Mouse (Mus musculus): ENCODE results near the gene Abr. TPM values are rescaled to one million over a fixed set of nuclear protein-coding genes. Genes with fewer than 3 reads are reported as not detected.

The Abr gene
- polyA plus RNA-seq, 1 experiment from 2014 or later, result 30.7 TPM

DNA sequence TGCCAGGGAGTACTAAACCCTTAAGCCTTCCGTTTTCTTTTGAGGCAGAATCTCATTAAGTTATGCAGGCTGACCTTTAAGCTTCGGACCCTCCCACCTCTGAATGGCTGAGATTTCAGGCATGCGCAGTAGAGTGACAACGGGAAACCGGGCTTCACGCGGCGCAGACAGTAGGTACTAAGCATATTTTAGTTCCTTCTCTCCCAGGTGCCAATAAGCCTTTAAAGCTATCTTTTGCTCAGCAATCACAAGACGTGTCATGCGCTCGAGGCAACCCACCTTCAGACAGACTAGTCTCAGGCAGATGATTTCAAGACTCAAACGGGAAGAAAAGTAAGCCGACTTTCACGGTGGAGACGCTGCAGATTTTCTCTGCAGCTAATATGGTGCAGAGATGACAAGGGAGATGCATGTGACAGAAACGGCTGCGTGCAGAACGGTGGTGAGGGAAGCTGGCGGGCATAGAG is 9.4 kb downstream of the Abr start:
- Histone ChIP-seq H3K36me3 (ENCODE audit: insufficient read depth, low read length) (no peaks in the 10 kb centered on the region), H3K4me3 (replicated peaks; ENCODE audit: low read depth, low read length) (peak overlapping the region; percentile 29), H3K27me3 (ENCODE audit: insufficient read depth, low read length) (no peaks in the 10 kb centered on the region), H3K9me3 (replicated peaks; ENCODE audit: low read length) (no peaks in the 10 kb centered on the region), H3K4me1 (replicated peaks; ENCODE audit: insufficient read depth, low read length) (peaks cover 5% of the 10 kb centered on the region), H3K27ac (no peak overlapping the region), H3K9ac (ENCODE audit: low read depth, low read length) (peak overlapping the region; percentile 29), H3K4me2 (ENCODE audit: low read length) (peak overlapping the region; percentile 60)
- ATAC-seq (replicated peaks; ENCODE audit: low FRiP score, low read depth) (no peak), DNase-seq (ENCODE audit: low spot score) (peak; percentile 91)
- WGBS, result 1% methylated on average over 19 of the region's 19 CpGs
- no peak for TF ChIP-seq CTCF (IDR thresholded peaks at IDR 0.05; ENCODE audit: low read depth)

DNA sequence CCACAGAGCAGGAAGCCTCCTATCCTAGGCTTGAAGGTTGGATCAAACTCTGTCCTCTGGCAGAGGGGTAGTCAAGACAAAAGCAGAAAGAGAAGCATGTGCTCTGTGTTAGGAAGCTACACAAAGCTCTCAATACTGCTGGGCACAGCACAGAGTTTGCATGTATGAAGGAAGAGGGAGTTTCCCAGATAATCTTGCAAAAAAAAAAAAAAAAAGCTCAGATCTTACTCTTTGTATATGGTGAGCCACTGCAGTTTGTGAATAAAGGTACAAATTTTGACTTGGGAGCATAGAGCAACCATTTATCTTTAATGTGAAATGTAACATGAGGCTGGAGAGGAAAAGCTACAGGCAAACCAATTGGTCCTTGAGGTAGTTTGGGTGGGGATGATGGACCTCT is 11.2 kb downstream of the Abr start:
- H3K9ac ChIP-seq (ENCODE audit: low read depth, low read length), result no peak overlapping the region
- H3K27ac ChIP-seq, result no peak overlapping the region
- ATAC-seq (replicated peaks; ENCODE audit: low FRiP score, low read depth) (no peak), DNase-seq (ENCODE audit: low spot score) (no peak)
- no peaks in the 10 kb centered on the region for H3K9me3 ChIP-seq (replicated peaks; ENCODE audit: low read length)
- H3K4me2 ChIP-seq (ENCODE audit: low read length), result no peak overlapping the region
- H3K36me3 ChIP-seq (ENCODE audit: insufficient read depth, low read length), result no peaks in the 10 kb centered on the region
- TF ChIP-seq CTCF (IDR thresholded peaks at IDR 0.05; ENCODE audit: low read depth), result no peak
- no peak overlapping the region for H3K4me3 ChIP-seq (replicated peaks; ENCODE audit: low read depth, low read length)
- H3K27me3 ChIP-seq (ENCODE audit: insufficient read depth, low read length), result no peaks in the 10 kb centered on the region
- peaks cover 10% of the 10 kb centered on the region for H3K4me1 ChIP-seq (replicated peaks; ENCODE audit: insufficient read depth, low read length)

DNA sequence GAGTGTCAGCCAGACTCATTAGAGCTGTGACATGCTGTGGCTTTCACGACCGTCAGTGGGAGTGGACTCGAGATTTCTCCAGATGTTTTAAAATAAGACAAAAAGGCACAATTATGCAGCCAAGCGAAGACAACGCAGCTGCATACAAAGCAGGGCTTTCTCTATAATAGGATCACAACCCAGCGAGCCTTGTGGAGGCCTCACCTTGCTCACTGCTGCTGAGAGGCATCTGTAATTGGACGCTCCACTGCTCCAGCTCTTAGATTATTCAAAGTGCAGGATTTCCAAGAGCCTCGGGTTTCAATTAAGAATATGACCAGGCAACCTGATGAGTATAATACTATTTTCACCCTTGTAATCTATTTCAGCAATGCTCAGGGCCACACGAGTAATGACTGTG is 15.6 kb downstream of the Abr start:
- Histone ChIP-seq H3K27ac (no peak overlapping the region), H3K36me3 (ENCODE audit: insufficient read depth, low read length) (no peaks in the 10 kb centered on the region), H3K4me2 (ENCODE audit: low read length) (no peak overlapping the region), H3K9ac (ENCODE audit: low read depth, low read length) (no peak overlapping the region), H3K4me1 (replicated peaks; ENCODE audit: insufficient read depth, low read length) (peaks cover 8% of the 10 kb centered on the region; the same call in 1 of the 2 replicates), H3K4me3 (replicated peaks; ENCODE audit: low read depth, low read length) (no peak overlapping the region), H3K9me3 (replicated peaks; ENCODE audit: low read length) (no peaks in the 10 kb centered on the region), H3K27me3 (ENCODE audit: insufficient read depth, low read length) (no peaks in the 10 kb centered on the region)
- no peak for TF ChIP-seq CTCF (IDR thresholded peaks at IDR 0.05; ENCODE audit: low read depth)
- WGBS, result 28% methylated on average over 9 of the region's 9 CpGs
- ATAC-seq (replicated peaks; ENCODE audit: low FRiP score, low read depth), result no peak
- DNase-seq (ENCODE audit: low spot score), result peak; percentile 72

DNA sequence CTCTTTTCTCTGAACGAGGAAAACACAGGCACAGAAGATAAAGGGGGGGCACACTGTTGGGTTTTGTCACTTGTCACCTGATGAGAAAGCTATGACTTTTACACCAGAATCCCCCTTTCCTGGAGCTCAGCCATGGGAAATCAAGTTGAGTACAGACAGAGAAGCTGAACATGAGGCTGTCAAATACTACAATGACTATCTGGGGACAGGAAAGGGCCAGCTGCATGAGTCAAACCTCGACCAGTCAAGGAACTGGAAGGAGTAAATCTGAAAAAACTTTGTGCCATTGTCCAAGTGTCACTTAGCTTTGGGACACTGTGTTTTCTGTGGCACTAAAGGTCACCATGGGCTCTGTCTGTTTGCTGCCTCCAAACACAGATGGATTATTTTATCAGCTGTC is 22.9 kb downstream of the Abr start:
- DNase-seq (ENCODE audit: low spot score) (no peak), ATAC-seq (replicated peaks; ENCODE audit: low FRiP score, low read depth) (no peak)
- Histone ChIP-seq H3K4me1 (replicated peaks; ENCODE audit: insufficient read depth, low read length) (0 out of 2 replicates have a peak, but pooled peaks cover 9% of the 10 kb centered on the region), H3K27me3 (ENCODE audit: insufficient read depth, low read length) (no peaks in the 10 kb centered on the region), H3K27ac (0 out of 2 replicates have a peak overlapping the region, but pooled peaks have one; percentile 5), H3K36me3 (ENCODE audit: insufficient read depth, low read length) (no peaks in the 10 kb centered on the region), H3K4me2 (ENCODE audit: low read length) (no peak overlapping the region), H3K9ac (ENCODE audit: low read depth, low read length) (no peak overlapping the region), H3K4me3 (replicated peaks; ENCODE audit: low read depth, low read length) (no peak overlapping the region), H3K9me3 (replicated peaks; ENCODE audit: low read length) (no peaks in the 10 kb centered on the region)
- 31% methylated on average over 2 of the region's 2 CpGs for WGBS
- TF ChIP-seq CTCF (IDR thresholded peaks at IDR 0.05; ENCODE audit: low read depth), result no peak

DNA sequence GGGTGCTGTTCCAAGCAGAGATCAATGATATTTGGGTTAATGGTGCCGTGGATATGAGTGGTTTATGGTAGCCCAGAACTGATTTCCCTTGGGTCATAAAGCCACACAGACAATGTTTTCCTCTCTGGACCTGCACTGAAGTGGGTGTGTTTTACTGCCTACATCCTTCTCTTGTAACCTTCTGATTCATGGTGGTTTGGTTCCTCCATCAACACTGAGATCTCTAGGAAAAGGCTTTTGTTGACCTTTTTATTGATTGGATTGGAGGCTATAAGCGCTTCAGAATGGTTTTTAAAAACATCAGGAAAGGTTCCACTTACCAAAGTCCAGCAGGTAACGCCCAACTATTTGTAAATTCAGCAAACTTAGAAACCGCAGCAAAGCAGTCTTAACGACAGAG is 23.4 kb downstream of the Abr start:
- Histone ChIP-seq H3K9me3 (replicated peaks; ENCODE audit: low read length) (no peaks in the 10 kb centered on the region), H3K36me3 (ENCODE audit: insufficient read depth, low read length) (no peaks in the 10 kb centered on the region), H3K27ac (no peak overlapping the region), H3K4me1 (replicated peaks; ENCODE audit: insufficient read depth, low read length) (0 out of 2 replicates have a peak, but pooled peaks cover 9% of the 10 kb centered on the region), H3K9ac (ENCODE audit: low read depth, low read length) (no peak overlapping the region), H3K4me2 (ENCODE audit: low read length) (no peak overlapping the region), H3K4me3 (replicated peaks; ENCODE audit: low read depth, low read length) (no peak overlapping the region), H3K27me3 (ENCODE audit: insufficient read depth, low read length) (no peaks in the 10 kb centered on the region)
- WGBS, result 51% methylated on average over 5 of the region's 5 CpGs
- ATAC-seq (replicated peaks; ENCODE audit: low FRiP score, low read depth) (no peak), DNase-seq (ENCODE audit: low spot score) (no peak)
- no peak for TF ChIP-seq CTCF (IDR thresholded peaks at IDR 0.05; ENCODE audit: low read depth)

DNA sequence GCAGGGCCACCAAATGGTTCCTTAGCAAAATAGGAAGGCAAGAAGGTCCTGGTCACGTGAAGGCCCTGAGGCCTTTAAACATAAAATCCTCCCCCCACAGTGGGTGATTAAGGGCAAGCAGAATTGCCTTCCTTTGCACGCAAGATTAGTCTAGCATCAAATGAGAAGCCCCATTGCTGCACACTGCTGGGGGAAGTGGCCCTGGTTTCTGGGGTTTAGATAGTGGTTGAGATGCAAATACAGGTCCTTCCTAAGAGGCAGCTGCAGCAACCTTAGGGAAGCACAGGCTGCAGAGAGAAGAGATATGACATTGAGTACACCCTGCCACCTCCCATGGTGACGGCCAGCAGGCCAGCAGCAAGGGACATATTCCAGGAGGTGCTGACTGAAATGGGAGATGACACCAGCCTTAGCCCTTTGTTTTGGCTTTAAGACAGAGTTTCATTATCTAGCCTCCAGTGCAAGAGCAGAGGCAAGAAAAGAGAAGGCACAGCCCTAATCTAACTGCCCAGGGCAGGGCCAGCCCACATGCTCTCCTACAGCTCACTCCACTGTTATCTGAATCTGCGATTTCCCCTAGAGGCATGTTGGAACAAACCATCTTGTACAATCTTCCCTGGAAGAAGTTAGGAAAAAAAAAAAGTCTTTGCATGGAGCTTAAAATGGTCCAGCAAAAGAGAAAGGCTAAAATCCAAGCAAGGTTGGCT is 28.3 kb downstream of the Abr start:
- peak; percentile 60 for DNase-seq (ENCODE audit: low spot score)
- Histone ChIP-seq H3K4me1 (replicated peaks; ENCODE audit: insufficient read depth, low read length) (0 out of 2 replicates have a peak, but pooled peaks cover 6% of the 10 kb centered on the region), H3K27me3 (ENCODE audit: insufficient read depth, low read length) (no peaks in the 10 kb centered on the region), H3K4me2 (ENCODE audit: low read length) (no peak overlapping the region), H3K36me3 (ENCODE audit: insufficient read depth, low read length) (no peaks in the 10 kb centered on the region), H3K9me3 (replicated peaks; ENCODE audit: low read length) (no peaks in the 10 kb centered on the region), H3K27ac (peak overlapping the region; percentile 73), H3K4me3 (replicated peaks; ENCODE audit: low read depth, low read length) (no peak overlapping the region), H3K9ac (ENCODE audit: low read depth, low read length) (no peak overlapping the region)
- WGBS, result 40% methylated on average over 4 of the region's 4 CpGs
- no peak for ATAC-seq (replicated peaks; ENCODE audit: low FRiP score, low read depth)
- no peak for TF ChIP-seq CTCF (IDR thresholded peaks at IDR 0.05; ENCODE audit: low read depth)

All from kidney, postnatal 0 days (tissue).